Mouse (Mus musculus): ENCODE results near the gene Rnf167.

- TF ChIP-seq POLR2A (IDR thresholded peaks at IDR 0.05; ENCODE audit: low read depth, low read length) (no peak), CTCF (conservative IDR thresholded peaks at IDR 0.05; ENCODE audit: insufficient read depth, insufficient read length, low read depth, low read length) (no peak)
Observed at GRCm38 (mm10) chr11:70606717-70607116, 40.3 kb upstream of the Rnf167 start.

All from kidney, adult 2 months (tissue).